Mouse (Mus musculus): Measurements from ENCODE around the gene Ppm1h.
"Not testable (repeated sequence)": the region's sequence is repeated elsewhere in the genome, so short reads cannot be mapped to it uniquely, and the experiment has no call there.

Ppm1h gene

GRCm38 (mm10) chr10:122895121-122895770, 216.7 kb downstream of the Ppm1h start:
- peak; percentile 62 for DNase-seq (ENCODE audit: low spot score)

- no peak for DNase-seq (ENCODE audit: low spot score)
These were observed 221.4 kb downstream of the Ppm1h start for GRCm38 (mm10) chr10:122899971-122900370.

GRCm38 (mm10) chr10:122900466-122900865, 221.9 kb downstream of the Ppm1h start:
- no peak for DNase-seq (ENCODE audit: low spot score)

GRCm38 (mm10) chr10:122901379-122901778, 222.8 kb downstream of the Ppm1h start:
- DNase-seq (ENCODE audit: low spot score): no peak

GRCm38 (mm10) chr10:122909406-122910032, 231.0 kb downstream of the Ppm1h start:
- DNase-seq (ENCODE audit: low spot score): no peak

- no peak for DNase-seq (ENCODE audit: low spot score)
These were observed 232.2 kb downstream of the Ppm1h start for GRCm38 (mm10) chr10:122910798-122911225.

GRCm38 (mm10) chr10:122911668-122912067, 233.1 kb downstream of the Ppm1h start:
- no peak for DNase-seq (ENCODE audit: low spot score)

- DNase-seq (ENCODE audit: low spot score): no peak
These were observed 233.6 kb downstream of the Ppm1h start for GRCm38 (mm10) chr10:122912086-122912690.

- DNase-seq (ENCODE audit: low spot score): peak; percentile 55
These were observed 234.3 kb downstream of the Ppm1h start for GRCm38 (mm10) chr10:122912701-122913368.

GRCm38 (mm10) chr10:122913393-122913792, 234.8 kb downstream of the Ppm1h start:
- DNase-seq (ENCODE audit: low spot score): no peak

GRCm38 (mm10) chr10:122915905-122916304, 237.3 kb downstream of the Ppm1h start:
- no peak for DNase-seq (ENCODE audit: low spot score)

- no peak for DNase-seq (ENCODE audit: low spot score)
These were observed 239.2 kb downstream of the Ppm1h start for GRCm38 (mm10) chr10:122917648-122918324.

GRCm38 (mm10) chr10:122918325-122918694, 239.7 kb downstream of the Ppm1h start:
- DNase-seq (ENCODE audit: low spot score): no peak

- no peak for DNase-seq (ENCODE audit: low spot score)
These were observed 240.2 kb downstream of the Ppm1h start for GRCm38 (mm10) chr10:122918754-122919153.

- no peak for DNase-seq (ENCODE audit: low spot score)
These were observed 240.9 kb downstream of the Ppm1h start for GRCm38 (mm10) chr10:122919416-122919815.

- no peak for DNase-seq (ENCODE audit: low spot score)
These were observed 241.7 kb downstream of the Ppm1h start for GRCm38 (mm10) chr10:122920218-122920795.

- DNase-seq (ENCODE audit: low spot score): no peak
These were observed 243.7 kb downstream of the Ppm1h start for GRCm38 (mm10) chr10:122922226-122922625.

- not testable (repeated sequence) for DNase-seq (ENCODE audit: low spot score)
These were observed 246.0 kb downstream of the Ppm1h start for GRCm38 (mm10) chr10:122924571-122924970.

- no peak for DNase-seq (ENCODE audit: low spot score)
These were observed 247.7 kb downstream of the Ppm1h start for GRCm38 (mm10) chr10:122926275-122926674.

GRCm38 (mm10) chr10:122930520-122930919, 252.0 kb downstream of the Ppm1h start:
- DNase-seq (ENCODE audit: low spot score): no peak

GRCm38 (mm10) chr10:122931193-122931832, 252.8 kb downstream of the Ppm1h start:
- DNase-seq (ENCODE audit: low spot score): no peak
